Mouse (Mus musculus): ENCODE data around the gene Icam2. TPM values are rescaled to one million over a fixed set of nuclear protein-coding genes. Genes with fewer than 3 reads are reported as not detected.
A peak's percentile ranks its signal among the peaks of the same experiment; 100 is the strongest.

Icam2 gene
- polyA plus RNA-seq, 1 experiment from 2014 or later: 18.6 TPM

GRCm38 (mm10) chr11:106419262-106420102, 31.6 kb upstream of the Icam2 start:
- no peaks in the 10 kb centered on the region for H3K9me3 ChIP-seq (ENCODE audit: control insufficient read depth, low read length)
- H3K36me3 ChIP-seq (replicated peaks; ENCODE audit: control insufficient read depth, insufficient read depth): peaks cover 6% of the 10 kb centered on the region; the same call in 1 of the 2 replicates
- H3K27ac ChIP-seq: no peak overlapping the region
- ATAC-seq (ENCODE audit: low FRiP score): no peak
- DNase-seq (ENCODE audit: low spot score): no peak
- H3K4me3 ChIP-seq (replicated peaks; ENCODE audit: low read length): no peak overlapping the region
- H3K4me2 ChIP-seq (replicated peaks): no peak overlapping the region
- no peak overlapping the region for H3K9ac ChIP-seq
- H3K4me1 ChIP-seq (replicated peaks; ENCODE audit: control insufficient read depth, insufficient read depth, low read length): no peaks in the 10 kb centered on the region
- 81% methylated on average over 9 of the region's 9 CpGs for WGBS
- no peaks in the 10 kb centered on the region for H3K27me3 ChIP-seq (ENCODE audit: control insufficient read depth, insufficient read depth, low read length)

DNA sequence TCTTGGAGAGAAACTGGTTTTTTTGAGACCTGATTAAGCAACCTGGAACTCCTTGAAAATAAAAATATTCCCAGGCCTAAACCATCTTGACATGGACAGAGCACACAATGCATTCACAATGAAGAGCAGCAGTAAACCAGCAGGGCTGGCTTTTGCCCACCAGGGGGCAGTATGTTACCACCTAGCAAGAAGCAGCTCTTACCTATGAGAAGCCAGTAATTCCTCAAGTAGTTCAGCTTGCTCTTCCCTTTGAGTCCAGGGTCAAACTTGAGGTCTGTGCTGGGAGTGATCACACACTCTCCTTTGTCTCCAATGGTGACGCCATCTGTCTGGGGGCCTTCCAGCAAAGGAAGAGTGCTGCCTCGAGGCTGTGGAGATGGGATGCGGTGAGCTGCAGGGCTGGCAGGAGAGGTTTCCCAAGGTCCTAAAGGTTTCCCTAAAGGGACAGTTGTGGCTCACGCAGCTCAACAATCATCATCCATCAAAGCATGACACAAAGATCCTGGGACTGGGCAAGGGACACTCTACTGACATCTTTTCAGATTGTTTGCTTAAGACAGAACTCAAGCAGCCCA, 30.8 kb upstream of the Icam2 start:
- Histone ChIP-seq H3K27ac (no peak overlapping the region), H3K4me1 (replicated peaks; ENCODE audit: control insufficient read depth, insufficient read depth, low read length) (no peaks in the 10 kb centered on the region), H3K9ac (0 out of 2 replicates have a peak overlapping the region, but pooled peaks have one; percentile 16), H3K4me3 (replicated peaks; ENCODE audit: low read length) (no peak overlapping the region), H3K9me3 (ENCODE audit: control insufficient read depth, low read length) (no peaks in the 10 kb centered on the region), H3K4me2 (replicated peaks) (no peak overlapping the region), H3K27me3 (ENCODE audit: control insufficient read depth, insufficient read depth, low read length) (no peaks in the 10 kb centered on the region), H3K36me3 (replicated peaks; ENCODE audit: control insufficient read depth, insufficient read depth) (peaks cover 13% of the 10 kb centered on the region; the same call in 1 of the 2 replicates)
- DNase-seq (ENCODE audit: low spot score): peak; percentile 92
- ATAC-seq (ENCODE audit: low FRiP score): no peak; the same call in 1 of the 2 replicates
- WGBS: 41% methylated on average over 4 of the region's 4 CpGs

- H3K9ac ChIP-seq: 0 out of 2 replicates have a peak overlapping the region, but pooled peaks have one; percentile 16
- H3K9me3 ChIP-seq (ENCODE audit: control insufficient read depth, low read length): no peaks in the 10 kb centered on the region
- H3K4me3 ChIP-seq (replicated peaks; ENCODE audit: low read length): no peak overlapping the region
- no peaks in the 10 kb centered on the region for H3K27me3 ChIP-seq (ENCODE audit: control insufficient read depth, insufficient read depth, low read length)
- peaks cover 20% of the 10 kb centered on the region for H3K36me3 ChIP-seq (replicated peaks; ENCODE audit: control insufficient read depth, insufficient read depth)
- DNase-seq (ENCODE audit: low spot score): no peak
- H3K27ac ChIP-seq: no peak overlapping the region
- 85% methylated on average over 2 of the region's 2 CpGs for WGBS
- no peak for ATAC-seq (ENCODE audit: low FRiP score)
- H3K4me2 ChIP-seq (replicated peaks): no peak overlapping the region
- H3K4me1 ChIP-seq (replicated peaks; ENCODE audit: control insufficient read depth, insufficient read depth, low read length): no peaks in the 10 kb centered on the region
These were observed 30.0 kb upstream of the Icam2 start for GRCm38 (mm10) chr11:106417860-106418259.

DNA sequence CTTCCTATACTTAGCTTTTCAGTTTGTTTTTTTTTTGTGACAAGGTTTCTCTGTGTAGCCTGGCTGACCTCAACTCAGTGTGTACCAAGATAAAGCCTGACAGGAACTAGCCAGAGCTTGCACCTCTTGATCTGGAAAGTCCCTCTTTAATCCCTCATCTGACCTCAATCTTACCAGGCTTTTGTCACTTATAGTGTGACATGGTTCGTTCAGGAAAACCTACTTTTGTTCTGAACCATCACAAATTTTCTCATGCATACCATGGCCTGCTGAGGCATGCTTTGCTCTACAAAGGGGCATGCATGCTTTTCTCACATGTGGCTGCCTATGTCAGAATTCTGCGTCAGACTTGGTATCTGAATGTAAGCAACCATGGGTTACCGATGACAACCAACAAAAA, 28.5 kb upstream of the Icam2 start:
- H3K4me1 ChIP-seq (replicated peaks; ENCODE audit: control insufficient read depth, insufficient read depth, low read length): no peaks in the 10 kb centered on the region
- H3K4me2 ChIP-seq (replicated peaks): no peak overlapping the region
- peaks cover 27% of the 10 kb centered on the region for H3K36me3 ChIP-seq (replicated peaks; ENCODE audit: control insufficient read depth, insufficient read depth)
- DNase-seq (ENCODE audit: low spot score) (no peak), ATAC-seq (ENCODE audit: low FRiP score) (no peak)
- no peak overlapping the region for H3K9ac ChIP-seq
- no peaks in the 10 kb centered on the region for H3K27me3 ChIP-seq (ENCODE audit: control insufficient read depth, insufficient read depth, low read length)
- H3K9me3 ChIP-seq (ENCODE audit: control insufficient read depth, low read length): no peaks in the 10 kb centered on the region
- H3K27ac ChIP-seq: no peak overlapping the region
- WGBS: 65% methylated on average over 3 of the region's 3 CpGs
- no peak overlapping the region for H3K4me3 ChIP-seq (replicated peaks; ENCODE audit: low read length)

DNA sequence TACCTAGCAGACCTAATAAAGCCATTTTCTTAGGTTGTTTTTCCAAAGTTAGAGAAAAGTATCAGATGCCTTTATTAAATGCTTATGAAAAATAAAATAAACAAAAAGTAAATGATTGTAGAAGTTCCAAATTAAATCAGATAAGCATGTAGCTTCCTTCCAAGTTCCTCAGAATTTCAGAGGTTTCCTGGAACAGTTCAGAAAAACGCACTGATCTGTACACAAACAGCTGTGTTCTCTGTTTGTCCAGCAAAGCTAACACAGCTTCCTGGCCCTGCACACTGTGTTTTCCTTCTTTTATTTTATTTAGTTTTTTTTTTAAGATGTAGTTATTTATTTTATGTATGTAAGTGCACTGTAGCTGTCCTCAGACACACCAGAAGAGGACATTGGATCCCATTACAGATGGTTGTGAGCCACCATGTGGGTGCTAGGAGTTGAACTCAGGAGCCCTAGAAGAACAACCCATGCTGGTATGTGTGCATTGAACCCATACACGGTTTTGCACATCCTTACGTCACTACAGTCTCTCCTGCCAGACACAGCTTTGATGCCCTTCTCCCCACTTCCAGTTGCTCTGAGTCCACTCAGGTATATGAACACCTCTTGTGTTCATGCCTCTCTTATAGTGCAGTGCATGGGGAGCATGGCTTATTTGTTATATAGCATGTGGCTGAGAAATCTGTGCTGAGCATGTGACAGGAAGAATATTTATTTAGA, 24.9 kb upstream of the Icam2 start:
- Histone ChIP-seq H3K4me3 (replicated peaks; ENCODE audit: low read length) (no peak overlapping the region), H3K9me3 (ENCODE audit: control insufficient read depth, low read length) (no peaks in the 10 kb centered on the region)

GRCm38 (mm10) chr11:106411157-106411556, 23.3 kb upstream of the Icam2 start:
- peaks cover 58% of the 10 kb centered on the region for H3K36me3 ChIP-seq (replicated peaks; ENCODE audit: control insufficient read depth, insufficient read depth)
- no peaks in the 10 kb centered on the region for H3K27me3 ChIP-seq (ENCODE audit: control insufficient read depth, insufficient read depth, low read length)
- no peak overlapping the region for H3K4me2 ChIP-seq (replicated peaks)
- ATAC-seq (ENCODE audit: low FRiP score) (no peak), DNase-seq (ENCODE audit: low spot score) (no peak)
- no peaks in the 10 kb centered on the region for H3K4me1 ChIP-seq (replicated peaks; ENCODE audit: control insufficient read depth, insufficient read depth, low read length)
- H3K27ac ChIP-seq: no peak overlapping the region
- no peak overlapping the region for H3K4me3 ChIP-seq (replicated peaks; ENCODE audit: low read length)
- H3K9ac ChIP-seq: no peak overlapping the region
- H3K9me3 ChIP-seq (ENCODE audit: control insufficient read depth, low read length): no peaks in the 10 kb centered on the region
- 92% methylated on average over 2 of the region's 2 CpGs for WGBS

More for the DNA sequence above, 24.9 kb upstream of the Icam2 start:
- ATAC-seq (ENCODE audit: low FRiP score): no peak
- Histone ChIP-seq H3K9ac (no peak overlapping the region), H3K4me1 (replicated peaks; ENCODE audit: control insufficient read depth, insufficient read depth, low read length) (no peaks in the 10 kb centered on the region), H3K36me3 (replicated peaks; ENCODE audit: control insufficient read depth, insufficient read depth) (peaks cover 43% of the 10 kb centered on the region), H3K27me3 (ENCODE audit: control insufficient read depth, insufficient read depth, low read length) (no peaks in the 10 kb centered on the region), H3K4me2 (replicated peaks) (no peak overlapping the region), H3K27ac (no peak overlapping the region)
- 95% methylated on average over 3 of the region's 3 CpGs for WGBS
- DNase-seq (ENCODE audit: low spot score): no peak

DNA sequence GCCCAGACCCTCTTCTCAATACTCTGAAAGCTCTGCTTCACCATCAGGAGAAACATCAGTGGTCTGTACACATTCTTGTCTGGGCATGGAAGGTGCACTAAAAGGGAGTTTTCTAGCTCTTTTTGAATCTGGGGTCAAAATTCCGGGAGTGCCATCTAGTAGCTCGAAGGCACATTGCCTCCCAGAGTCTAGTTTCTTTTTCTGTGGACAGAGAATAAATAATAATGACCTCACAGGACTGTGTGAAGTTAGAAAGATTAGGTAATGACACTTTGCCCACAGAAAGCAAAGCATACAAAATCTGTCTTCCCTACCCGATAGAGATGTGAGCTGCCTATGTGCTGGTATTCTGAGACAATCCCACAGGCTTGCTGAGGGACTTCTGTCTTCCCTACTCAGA, 22.6 kb upstream of the Icam2 start:
- peaks cover 64% of the 10 kb centered on the region for H3K36me3 ChIP-seq (replicated peaks; ENCODE audit: control insufficient read depth, insufficient read depth)

DNA sequence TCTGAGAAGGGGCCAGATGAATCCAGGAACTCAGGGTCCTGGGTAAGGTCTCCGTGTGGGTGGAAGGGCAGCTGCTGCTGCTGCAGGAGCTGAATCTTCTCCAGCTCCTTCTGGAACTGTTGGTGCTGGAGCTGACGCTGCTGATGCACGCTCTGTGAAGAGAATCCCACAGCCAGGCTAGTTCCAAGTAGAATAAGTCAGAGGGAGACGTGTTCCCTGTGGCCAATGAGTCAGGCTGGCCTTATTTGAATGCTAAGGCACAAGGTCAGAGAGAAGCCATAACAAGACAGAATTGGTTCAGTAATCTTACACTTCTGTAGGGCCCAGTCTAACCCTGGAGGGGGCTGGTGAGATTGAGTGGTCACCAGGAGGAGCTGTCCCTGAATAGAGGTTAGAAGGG, 22.1 kb upstream of the Icam2 start:
- Histone ChIP-seq H3K4me2 (replicated peaks) (no peak overlapping the region), H3K4me1 (replicated peaks; ENCODE audit: control insufficient read depth, insufficient read depth, low read length) (no peaks in the 10 kb centered on the region), H3K4me3 (replicated peaks; ENCODE audit: low read length) (no peak overlapping the region), H3K36me3 (replicated peaks; ENCODE audit: control insufficient read depth, insufficient read depth) (peaks cover 67% of the 10 kb centered on the region), H3K9ac (no peak overlapping the region), H3K27ac (no peak overlapping the region), H3K27me3 (ENCODE audit: control insufficient read depth, insufficient read depth, low read length) (no peaks in the 10 kb centered on the region), H3K9me3 (ENCODE audit: control insufficient read depth, low read length) (no peaks in the 10 kb centered on the region)
- no peak for DNase-seq (ENCODE audit: low spot score)
- WGBS: 78% methylated on average over 4 of the region's 4 CpGs
- ATAC-seq (ENCODE audit: low FRiP score): no peak

More for the DNA sequence above, 22.6 kb upstream of the Icam2 start:
- DNase-seq (ENCODE audit: low spot score) (no peak), ATAC-seq (ENCODE audit: low FRiP score) (no peak)
- Histone ChIP-seq H3K9me3 (ENCODE audit: control insufficient read depth, low read length) (no peaks in the 10 kb centered on the region), H3K4me3 (replicated peaks; ENCODE audit: low read length) (no peak overlapping the region), H3K27ac (no peak overlapping the region), H3K9ac (no peak overlapping the region), H3K27me3 (ENCODE audit: control insufficient read depth, insufficient read depth, low read length) (no peaks in the 10 kb centered on the region), H3K4me1 (replicated peaks; ENCODE audit: control insufficient read depth, insufficient read depth, low read length) (no peaks in the 10 kb centered on the region), H3K4me2 (replicated peaks) (no peak overlapping the region)
- 94% methylated on average over 3 of the region's 3 CpGs for WGBS

GRCm38 (mm10) chr11:106398481-106398880, 10.6 kb upstream of the Icam2 start:
- Histone ChIP-seq H3K4me3 (replicated peaks; ENCODE audit: low read length) (no peak overlapping the region), H3K4me1 (replicated peaks; ENCODE audit: control insufficient read depth, insufficient read depth, low read length) (no peaks in the 10 kb centered on the region), H3K36me3 (replicated peaks; ENCODE audit: control insufficient read depth, insufficient read depth) (peaks cover 57% of the 10 kb centered on the region), H3K27ac (no peak overlapping the region), H3K4me2 (replicated peaks) (no peak overlapping the region), H3K9ac (no peak overlapping the region), H3K9me3 (ENCODE audit: control insufficient read depth, low read length) (no peaks in the 10 kb centered on the region), H3K27me3 (ENCODE audit: control insufficient read depth, insufficient read depth, low read length) (no peaks in the 10 kb centered on the region)
- ATAC-seq (ENCODE audit: low FRiP score): no peak
- WGBS: 95% methylated on average over 8 of the region's 8 CpGs
- DNase-seq (ENCODE audit: low spot score): no peak
